25 mouse cellular contexts compared by ENCODE assay signal in genomic region chr3:46701649-46702048, GRCm38 (mm10).
A peak's percentile ranks its signal among the peaks of the same experiment; 100 is the strongest.
DNase-seq lines count a peak whose midpoint lies in the region; ATAC-seq and TF ChIP-seq lines count a peak whose summit lies in the region.
"Had no signal": no experiment of that assay in that cellular context is flagged by ENCODE, and none has a peak within 500 bp of the region (broad histone marks: within the 10 kb centered on the region; RNA-seq: fewer than 3 reads in every experiment).

No protein-coding gene starts in this region.

- H3K27me3 ChIP-seq in heart, embryonic 11.5 days (ENCODE audit: control insufficient read depth, insufficient read depth, low read length): no peaks in the 10 kb centered on the region
- H3K27me3 ChIP-seq in lung, embryonic 14.5 days (ENCODE audit: insufficient read depth, low read length): no peaks in the 10 kb centered on the region
- H3K27me3 ChIP-seq: forebrain, embryonic 13.5 days; midbrain, embryonic 12.5 days; Patski had no signal

- ATAC-seq in heart, embryonic 11.5 days (replicated peaks; ENCODE audit: insufficient number of reproducible peaks, low FRiP score, low TSS enrichment): no peak
- no peak for ATAC-seq in lung, embryonic 14.5 days (ENCODE audit: insufficient read depth)
- ATAC-seq: forebrain, embryonic 13.5 days; Patski had no signal

- H3K4me2 ChIP-seq in heart, embryonic 11.5 days: no peak overlapping the region
- no peak overlapping the region for H3K4me2 ChIP-seq in lung, embryonic 14.5 days
- H3K4me2 ChIP-seq: forebrain, embryonic 13.5 days; hindbrain, embryonic 14.5 days; midbrain, embryonic 12.5 days had no signal

- DNase-seq in heart, adult 18-20 months: peak; percentile 8 to 14
- peak; percentile 20 for DNase-seq in lung, embryonic 14.5 days
- DNase-seq in lung, postnatal 4 days: no peak
- peak; percentile 36 for DNase-seq in MN1 (ENCODE audit: low spot score)
- peak; percentile 42 for DNase-seq in heart, postnatal 4 days
- DNase-seq in layer of hippocampus, adult 18-20 months (ENCODE audit: low spot score in 2 of 2): no peak
- DNase-seq: adrenal gland, postnatal 14 days; cerebellum, adult 11-12 months; cerebellum, postnatal 25 days; gastrocnemius, postnatal 10 days; kidney, adult 9 months; kidney, postnatal 36 days; layer of hippocampus, adult 9-11 months; right cerebral cortex, postnatal 25 days; thymus, postnatal 36 days had no signal

- H3K9me3 ChIP-seq in heart, embryonic 11.5 days (replicated peaks; ENCODE audit: control insufficient read depth, low read length): no peaks in the 10 kb centered on the region
- no peaks in the 10 kb centered on the region for H3K9me3 ChIP-seq in lung, embryonic 14.5 days (ENCODE audit: low read depth, low read length)
- H3K9me3 ChIP-seq: forebrain, embryonic 13.5 days; midbrain, embryonic 12.5 days had no signal

- no peak overlapping the region for H3K4me3 ChIP-seq in heart, embryonic 11.5 days (ENCODE audit: low read depth, low read length)
- H3K4me3 ChIP-seq in lung, embryonic 14.5 days (ENCODE audit: low read depth, low read length): no peak overlapping the region
- H3K4me3 ChIP-seq: erythroblast, embryonic 14.5 days; forebrain, embryonic 13.5 days; heart, adult 2 months; left cerebral cortex, adult 2 months; midbrain, embryonic 12.5 days; myocyte had no signal

- H3K27ac ChIP-seq in heart, embryonic 11.5 days (ENCODE audit: low read depth, low read length): no peak overlapping the region
- H3K27ac ChIP-seq in lung, embryonic 14.5 days (ENCODE audit: low read depth): no peak overlapping the region
- H3K27ac ChIP-seq: forebrain, embryonic 13.5 days; heart, adult 2 months; hindbrain, embryonic 14.5 days; left cerebral cortex, adult 2 months; liver, embryonic 14.5 days; midbrain, embryonic 12.5 days had no signal

- H3K4me1 ChIP-seq in heart, embryonic 11.5 days (ENCODE audit: control insufficient read depth, insufficient read depth, low read length): no peaks in the 10 kb centered on the region
- no peaks in the 10 kb centered on the region for H3K4me1 ChIP-seq in lung, embryonic 14.5 days (ENCODE audit: insufficient read depth)
- H3K4me1 ChIP-seq: forebrain, embryonic 13.5 days; midbrain, embryonic 12.5 days had no signal

- TF ChIP-seq CTCF in lung, embryonic 14.5 days (IDR thresholded peaks at IDR 0.05; ENCODE audit: low read depth): no peak

- H3K9ac ChIP-seq in heart, embryonic 11.5 days (ENCODE audit: low read depth, low read length): no peak overlapping the region
- H3K9ac ChIP-seq in lung, embryonic 14.5 days: no peak overlapping the region
- H3K9ac ChIP-seq: forebrain, embryonic 13.5 days; hindbrain, embryonic 14.5 days; liver, embryonic 14.5 days; midbrain, embryonic 12.5 days had no signal

- 28% methylated on average over 1 of the region's 1 CpGs for WGBS in heart, embryonic 11.5 days (ENCODE audit: insufficient replicate concordance)
- WGBS in lung, embryonic 14.5 days: 13% methylated on average over 1 of the region's 1 CpGs

- no peaks in the 10 kb centered on the region for H3K36me3 ChIP-seq in heart, embryonic 11.5 days (ENCODE audit: control insufficient read depth, insufficient read depth, low read length)
- H3K36me3 ChIP-seq in lung, embryonic 14.5 days (ENCODE audit: insufficient read depth): no peaks in the 10 kb centered on the region
- H3K36me3 ChIP-seq: midbrain, embryonic 12.5 days had no signal

Comparison
In these comparisons a context has a peak if more than half of its experiments do, and no peak if none do; other contexts are left out.
1. DNase-seq: peak in heart, adult 18-20 months (2 of 2), lung, embryonic 14.5 days (single experiment), MN1 (single experiment) and heart, postnatal 4 days (single experiment); none in lung, postnatal 4 days (0 of 2) and layer of hippocampus, adult 18-20 months (0 of 2).